Mouse (Mus musculus) forebrain, embryonic 13.5 days (tissue): ENCODE measurements at regions not wholly inside any gene's neighbourhood (a gene's known extent, or its start where the extent isn't known, plus 50 kb on each side); places are given as distances from the start of the nearest gene placed in this dataset.

ENCODE experiments used
- ATAC-seq: fragments of 200-750 bp; cut with Nextera tagmentation; 2 replicates; pipeline ENCODE4 v1.8.0; 2017
- H3K27ac ChIP-seq: fragments of 300-500 bp; sonication (generic); 2 replicates; pipeline ENCODE4 v1.5.1; 2015; ENCODE audit warnings: inconsistent platforms, mild to moderate bottlenecking, moderate library complexity
- H3K27me3 ChIP-seq: fragments of 300-500 bp; sonication (generic); 2 replicates; pipeline ENCODE4 v1.6.1; 2015; ENCODE audit warnings: mild to moderate bottlenecking, inconsistent platforms
- H3K36me3 ChIP-seq: fragments of 300-500 bp; sonication (generic); 2 replicates; pipeline ENCODE4 v1.6.1; 2015; ENCODE audit warnings: mild to moderate bottlenecking, inconsistent platforms; ENCODE audit not compliant: poor library complexity, severe bottlenecking
- H3K4me1 ChIP-seq: fragments of 300-500 bp; sonication (generic); 2 replicates; pipeline ENCODE4 v1.6.1; 2015; ENCODE audit warnings: inconsistent platforms
- H3K4me2 ChIP-seq: fragments of 300-500 bp; sonication (generic); 2 replicates; pipeline ENCODE4 v1.6.1; 2015; ENCODE audit warnings: inconsistent platforms, mild to moderate bottlenecking, moderate library complexity
- H3K4me3 ChIP-seq: fragments of 300-500 bp; sonication (generic); 2 replicates; pipeline ENCODE4 v1.5.1; 2015; ENCODE audit warnings: mild to moderate bottlenecking, inconsistent platforms
- H3K9ac ChIP-seq: fragments of 300-500 bp; sonication (generic); 2 replicates; pipeline ENCODE4 v1.6.1; 2015; ENCODE audit warnings: mild to moderate bottlenecking, inconsistent platforms
- H3K9me3 ChIP-seq: fragments of 300-500 bp; sonication (generic); replicated peaks from 2 replicates; pipeline ENCODE4 v1.6.1; 2016; ENCODE audit warnings: inconsistent platforms
- WGBS: fragments of 180-500 bp; shearing (Covaris S2); methylation state at CpG from one replicate; pipeline ENCODE4 v1.1.7; 2015; 5-methylcytosine and 5-hydroxymethylcytosine counted together

GRCm38 (mm10) chr13:33558927-33559326, 74.3 kb downstream of the Serpinb9g start:
- no peaks in the 10 kb centered on the region for H3K36me3 ChIP-seq
- no peaks in the 10 kb centered on the region for H3K4me1 ChIP-seq
- no peak overlapping the region for H3K4me3 ChIP-seq
- H3K4me2 ChIP-seq: no peak overlapping the region
- no peak overlapping the region for H3K9ac ChIP-seq
- 88% methylated on average over 2 of the region's 2 CpGs for WGBS
- ATAC-seq: no peak
- no peaks in the 10 kb centered on the region for H3K27me3 ChIP-seq
- H3K27ac ChIP-seq: no peak overlapping the region
- peaks cover 70% of the 10 kb centered on the region for H3K9me3 ChIP-seq

- Histone ChIP-seq H3K9me3 (peaks cover 69% of the 10 kb centered on the region), H3K9ac (no peak overlapping the region), H3K36me3 (no peaks in the 10 kb centered on the region), H3K27me3 (no peaks in the 10 kb centered on the region), H3K4me2 (no peak overlapping the region), H3K4me1 (no peaks in the 10 kb centered on the region), H3K27ac (no peak overlapping the region), H3K4me3 (no peak overlapping the region)
- no peak for ATAC-seq
These were observed 75.1 kb downstream of the Serpinb9g start for GRCm38 (mm10) chr13:33559719-33560118.

DNA sequence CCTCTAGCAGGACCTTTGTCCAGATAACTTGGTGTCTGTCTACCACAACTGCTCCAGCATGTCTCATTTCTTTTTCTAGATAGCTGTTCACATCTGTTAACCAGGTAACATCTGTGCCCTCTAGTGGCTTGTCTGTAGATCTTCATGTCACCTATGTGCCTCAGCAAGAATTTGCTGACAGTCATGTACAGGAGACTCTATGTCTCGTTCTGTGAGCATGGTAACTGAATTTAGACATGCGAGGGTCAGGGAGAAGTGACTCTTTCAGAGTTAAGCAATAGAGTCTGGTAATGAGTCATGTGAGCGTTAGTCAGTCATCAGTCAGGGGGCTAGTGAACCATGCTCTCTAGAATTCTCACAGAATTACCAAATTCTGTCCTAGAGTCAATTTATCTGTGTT, 77.0 kb downstream of the Serpinb9g start:
- Histone ChIP-seq H3K9ac (no peak overlapping the region), H3K9me3 (peaks cover 77% of the 10 kb centered on the region), H3K4me3 (no peak overlapping the region), H3K27ac (no peak overlapping the region), H3K27me3 (no peaks in the 10 kb centered on the region), H3K4me1 (no peaks in the 10 kb centered on the region), H3K4me2 (no peak overlapping the region), H3K36me3 (no peaks in the 10 kb centered on the region)
- no peak for ATAC-seq
- 82% methylated on average over 3 of the region's 3 CpGs for WGBS

DNA sequence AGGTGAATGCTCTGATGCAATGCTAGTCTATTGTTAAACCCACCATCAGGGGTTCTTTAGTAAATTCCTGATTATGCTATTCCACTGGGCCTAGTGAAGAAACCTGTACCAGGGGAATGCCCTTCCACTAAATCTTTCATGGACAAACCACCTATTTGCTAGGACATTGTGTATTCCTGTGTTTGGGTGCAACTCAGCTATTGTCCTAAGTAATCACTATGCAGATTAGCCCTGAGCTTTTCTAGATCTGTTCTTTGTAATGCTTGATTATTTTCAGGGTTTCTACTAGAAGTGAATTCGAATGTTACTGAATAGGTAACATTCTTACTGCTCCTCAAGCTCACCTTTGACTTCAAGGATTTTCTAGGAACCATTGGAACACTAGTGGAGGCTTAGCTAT, 78.3 kb downstream of the Serpinb9g start:
- H3K9me3 ChIP-seq: peaks cover 84% of the 10 kb centered on the region
- no peaks in the 10 kb centered on the region for H3K27me3 ChIP-seq
- no peak overlapping the region for H3K4me3 ChIP-seq
- ATAC-seq: no peak
- H3K36me3 ChIP-seq: no peaks in the 10 kb centered on the region
- no peaks in the 10 kb centered on the region for H3K4me1 ChIP-seq
- no peak overlapping the region for H3K4me2 ChIP-seq
- WGBS: 24% methylated on average over 1 of the region's 1 CpGs
- no peak overlapping the region for H3K27ac ChIP-seq
- H3K9ac ChIP-seq: no peak overlapping the region

- peaks cover 85% of the 10 kb centered on the region for H3K9me3 ChIP-seq
- H3K4me2 ChIP-seq: no peak overlapping the region
- no peak for ATAC-seq
- WGBS: 44% methylated on average over 1 of the region's 1 CpGs
- no peak overlapping the region for H3K27ac ChIP-seq
- no peaks in the 10 kb centered on the region for H3K27me3 ChIP-seq
- no peaks in the 10 kb centered on the region for H3K36me3 ChIP-seq
- H3K9ac ChIP-seq: no peak overlapping the region
- no peak overlapping the region for H3K4me3 ChIP-seq
- no peaks in the 10 kb centered on the region for H3K4me1 ChIP-seq
These were observed 78.8 kb downstream of the Serpinb9g start for GRCm38 (mm10) chr13:33563366-33563765.

- Histone ChIP-seq H3K4me1 (no peaks in the 10 kb centered on the region), H3K9me3 (peaks cover 79% of the 10 kb centered on the region), H3K4me2 (no peak overlapping the region), H3K27me3 (no peaks in the 10 kb centered on the region), H3K36me3 (no peaks in the 10 kb centered on the region), H3K27ac (no peak overlapping the region), H3K4me3 (no peak overlapping the region), H3K9ac (no peak overlapping the region)
- WGBS: 84% methylated on average over 4 of the region's 4 CpGs
- ATAC-seq: no peak
These were observed 83.3 kb downstream of the Serpinb9g start for GRCm38 (mm10) chr13:33567915-33568314.

DNA sequence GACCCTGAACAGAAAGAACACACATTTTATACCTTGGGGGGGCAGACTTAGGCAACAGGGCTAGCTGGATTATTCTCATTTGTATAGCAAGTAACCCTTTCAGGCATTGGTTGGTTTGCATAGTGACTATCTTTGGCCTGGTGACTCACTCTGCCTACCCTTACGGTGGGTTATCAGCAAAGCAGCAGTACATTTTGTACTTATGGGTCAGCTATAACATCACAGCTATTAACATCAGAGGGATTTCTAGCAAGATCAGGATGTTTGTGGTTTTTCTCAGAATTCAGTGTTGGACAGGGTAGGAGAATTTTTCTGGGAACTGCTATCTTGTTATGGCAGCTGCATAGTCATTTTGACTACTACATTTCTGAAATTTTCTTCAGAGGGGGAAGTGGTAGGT, 84.7 kb downstream of the Serpinb9g start:
- Histone ChIP-seq H3K4me1 (no peaks in the 10 kb centered on the region), H3K4me2 (no peak overlapping the region), H3K9ac (no peak overlapping the region), H3K27ac (no peak overlapping the region), H3K9me3 (peaks cover 67% of the 10 kb centered on the region), H3K27me3 (no peaks in the 10 kb centered on the region), H3K36me3 (no peaks in the 10 kb centered on the region), H3K4me3 (no peak overlapping the region)
- WGBS: 94% methylated on average over 1 of the region's 1 CpGs
- no peak for ATAC-seq

GRCm38 (mm10) chr13:33570836-33571235, 86.2 kb downstream of the Serpinb9g start:
- H3K9ac ChIP-seq: no peak overlapping the region
- no peak overlapping the region for H3K4me3 ChIP-seq
- peaks cover 58% of the 10 kb centered on the region for H3K9me3 ChIP-seq
- H3K27me3 ChIP-seq: no peaks in the 10 kb centered on the region
- H3K36me3 ChIP-seq: no peaks in the 10 kb centered on the region
- H3K4me2 ChIP-seq: no peak overlapping the region
- no peak for ATAC-seq
- WGBS: 83% methylated on average over 2 of the region's 2 CpGs
- no peak overlapping the region for H3K27ac ChIP-seq
- no peaks in the 10 kb centered on the region for H3K4me1 ChIP-seq

DNA sequence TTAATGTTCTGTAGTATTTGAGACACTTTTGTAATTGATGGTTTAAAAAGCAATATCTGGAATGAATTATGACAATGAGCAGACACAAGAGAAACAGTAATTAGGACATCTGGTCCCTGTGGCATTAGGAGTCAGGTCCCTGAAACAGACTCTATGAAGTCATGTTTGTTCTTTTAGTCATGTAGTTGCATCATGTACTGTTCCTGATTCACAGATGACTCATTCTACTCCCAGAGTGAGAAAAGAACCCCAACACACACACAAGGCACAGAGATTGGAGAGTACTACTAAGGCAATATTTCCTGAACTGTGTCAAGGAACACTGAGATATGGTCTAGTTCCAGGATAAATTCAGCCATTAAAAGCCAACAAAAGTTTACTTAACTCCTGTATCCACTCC, 75.1 kb upstream of the Serpinb6d start:
- Histone ChIP-seq H3K9ac (no peak overlapping the region), H3K27ac (no peak overlapping the region), H3K4me1 (no peaks in the 10 kb centered on the region), H3K9me3 (peaks cover 39% of the 10 kb centered on the region), H3K36me3 (no peaks in the 10 kb centered on the region), H3K4me2 (no peak overlapping the region), H3K27me3 (no peaks in the 10 kb centered on the region), H3K4me3 (no peak overlapping the region)
- ATAC-seq: no peak
